Mouse (Mus musculus): ENCODE measurements around the gene Bicral.

DNA sequence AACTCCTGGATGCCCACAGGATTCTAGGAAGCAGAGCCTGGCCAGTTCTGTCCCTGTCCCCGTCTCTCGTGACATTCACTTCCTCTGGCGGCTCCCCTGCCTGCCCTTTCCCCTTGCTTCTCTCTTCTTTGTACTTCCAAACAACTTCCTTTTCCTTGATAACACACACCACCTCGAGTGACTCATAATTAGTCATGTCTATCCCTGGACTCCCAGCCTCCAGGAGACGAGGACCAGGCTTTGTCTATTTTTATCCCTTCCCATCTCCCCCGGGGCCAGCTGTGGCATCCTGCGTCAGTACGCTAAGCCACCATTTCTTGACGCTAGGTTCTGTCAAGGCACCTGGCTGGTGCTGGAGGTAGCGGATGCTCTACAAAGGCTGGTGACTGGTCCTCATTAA lies 15.9 kb upstream of the Bicral start:
- TF ChIP-seq CTCF (conservative IDR thresholded peaks at IDR 0.05 in 1 of 2, IDR thresholded peaks at IDR 0.05 in 1 of 2; ENCODE audit: low read depth in 2 of 2, low read length in 2 of 2): no peak
- no peak for TF ChIP-seq MYC (IDR thresholded peaks at IDR 0.05; ENCODE audit: low read depth, low read length)
- no peak for TF ChIP-seq USF1 (IDR thresholded peaks at IDR 0.05; ENCODE audit: low read depth, low read length)
- no peak for TF ChIP-seq NRF1 (IDR thresholded peaks at IDR 0.05; ENCODE audit: low read depth, low read length)
- TF ChIP-seq POLR2A (IDR thresholded peaks at IDR 0.05; ENCODE audit: low read depth, low read length): no peak
